In the genomic region with DNA sequence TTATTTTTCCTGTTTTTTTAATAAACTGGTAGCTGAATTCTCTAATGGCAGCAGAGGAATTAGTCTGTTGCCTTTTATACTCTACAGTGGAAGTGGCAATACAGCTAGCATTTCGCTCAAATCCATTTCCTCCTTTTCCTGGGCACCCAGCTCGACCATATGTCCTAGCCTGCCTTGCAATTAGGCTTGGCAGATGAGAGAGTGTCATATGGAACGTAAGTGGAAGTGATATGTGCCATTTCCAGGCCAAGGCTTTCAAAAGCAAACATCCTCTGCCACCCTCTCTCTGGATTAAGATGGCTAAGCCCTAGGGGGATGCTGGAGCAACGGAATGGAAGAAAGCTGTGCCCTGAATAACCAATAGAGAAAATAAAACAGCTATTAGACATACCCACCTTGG, we compare ENCODE assay signal across 13 mouse cellular contexts.
DNase-seq lines count a peak whose midpoint lies in the region.
"Had no signal": no experiment of that assay in that cellular context is flagged by ENCODE, and none has a peak within 500 bp of the region (broad histone marks: within the 10 kb centered on the region; RNA-seq: fewer than 3 reads in every experiment).

No protein-coding gene starts in this region.

- DNase-seq in left cerebral cortex, postnatal 4 days: peak; percentile 10
- DNase-seq in left cerebral cortex, postnatal 36 days (ENCODE audit: low spot score in 2 of 2): no peak
- DNase-seq in cerebellum, adult 18-20 months: peak; percentile 75 to 87
- DNase-seq in cerebellum, postnatal 14 days: peak; percentile 54 to 76
- peak; percentile 42 for DNase-seq in retina, postnatal 1 day
- no peak for DNase-seq in spleen, postnatal 4 days (ENCODE audit: low spot score in 2 of 2)
- no peak for DNase-seq in adipocyte (ENCODE audit: low spot score)
- DNase-seq: adrenal gland, postnatal 14 days; gastrocnemius, adult 2 months; heart, adult 11 months; lung, postnatal 14 days; right cerebral cortex, postnatal 25 days; thymus, adult 2 months had no signal

- intact Hi-C loops in left cerebral cortex, postnatal 4 days (cut with DNase I): no loop called here
- intact Hi-C loops in left cerebral cortex, postnatal 36 days (cut with DNase I): no loop called here

Comparison
In these comparisons a context has a peak if more than half of its experiments do, and no peak if none do; other contexts are left out.
1. DNase-seq: peak in left cerebral cortex, postnatal 4 days (single experiment), cerebellum, adult 18-20 months (2 of 2), cerebellum, postnatal 14 days (2 of 2) and retina, postnatal 1 day (single experiment); none in left cerebral cortex, postnatal 36 days (0 of 2), spleen, postnatal 4 days (0 of 2) and adipocyte (single experiment).